Mouse (Mus musculus): ENCODE results near the gene Pla2g2f.

The Pla2g2f gene

GRCm38 (mm10) chr4:138762266-138762665 lies 4.8 kb upstream of the Pla2g2f start:
- DNase-seq (ENCODE audit: low spot score): no peak

GRCm38 (mm10) chr4:138755983-138756382 lies 1.4 kb downstream of the Pla2g2f start:
- DNase-seq (ENCODE audit: low spot score): no peak

GRCm38 (mm10) chr4:138755439-138755838 lies 2.0 kb downstream of the Pla2g2f start:
- no peak for DNase-seq (ENCODE audit: low spot score)

GRCm38 (mm10) chr4:138754432-138754831 lies 3.0 kb downstream of the Pla2g2f start:
- no peak for DNase-seq (ENCODE audit: low spot score)

- DNase-seq (ENCODE audit: low spot score): no peak
Observed at GRCm38 (mm10) chr4:138753608-138754007, 3.8 kb downstream of the Pla2g2f start.

GRCm38 (mm10) chr4:138752603-138753002 lies 4.8 kb downstream of the Pla2g2f start:
- no peak for DNase-seq (ENCODE audit: low spot score)

- DNase-seq (ENCODE audit: low spot score): no peak
Observed at GRCm38 (mm10) chr4:138748369-138749072, 8.9 kb downstream of the Pla2g2f start.

- DNase-seq (ENCODE audit: low spot score): no peak
Observed at GRCm38 (mm10) chr4:138747851-138748250, 9.6 kb downstream of the Pla2g2f start.

- no peak for DNase-seq (ENCODE audit: low spot score)
Observed at GRCm38 (mm10) chr4:138746866-138747265, 10.6 kb downstream of the Pla2g2f start.

- DNase-seq (ENCODE audit: low spot score): no peak
Observed at GRCm38 (mm10) chr4:138745884-138746283, 11.5 kb downstream of the Pla2g2f start.

GRCm38 (mm10) chr4:138739136-138739851 lies 18.1 kb downstream of the Pla2g2f start:
- no peak for DNase-seq (ENCODE audit: low spot score)

GRCm38 (mm10) chr4:138737031-138737430 lies 20.4 kb downstream of the Pla2g2f start, which contains the start of gene Ubxn10:
Ubxn10 (minus strand) TSS chr4:138737167.
- peak; percentile 76 for DNase-seq (ENCODE audit: low spot score)

GRCm38 (mm10) chr4:138734863-138735262 lies 22.6 kb downstream of the Pla2g2f start:
- no peak for DNase-seq (ENCODE audit: low spot score)

GRCm38 (mm10) chr4:138734105-138734504 lies 23.3 kb downstream of the Pla2g2f start:
- DNase-seq (ENCODE audit: low spot score): no peak

GRCm38 (mm10) chr4:138729018-138729703 lies 28.3 kb downstream of the Pla2g2f start:
- DNase-seq (ENCODE audit: low spot score): peak; percentile 70

- DNase-seq (ENCODE audit: low spot score): no peak
Observed at GRCm38 (mm10) chr4:138725751-138726150, 31.7 kb downstream of the Pla2g2f start.

- DNase-seq (ENCODE audit: low spot score): peak; percentile 79
Observed at GRCm38 (mm10) chr4:138725127-138725461, 32.3 kb downstream of the Pla2g2f start.

GRCm38 (mm10) chr4:138724354-138725126 lies 32.9 kb downstream of the Pla2g2f start, which contains the start of gene Pla2g2c:
Pla2g2c (plus strand) TSS chr4:138724792.
- DNase-seq (ENCODE audit: low spot score): no peak

GRCm38 (mm10) chr4:138723493-138724281 lies 33.7 kb downstream of the Pla2g2f start:
- DNase-seq (ENCODE audit: low spot score): no peak

- DNase-seq (ENCODE audit: low spot score): no peak
Observed at GRCm38 (mm10) chr4:138719264-138719596, 38.2 kb downstream of the Pla2g2f start.

- no peak for DNase-seq (ENCODE audit: low spot score)
Observed at GRCm38 (mm10) chr4:138718586-138719263, 38.7 kb downstream of the Pla2g2f start.

Data from lung, postnatal 25 days (tissue).